Mouse (Mus musculus) forebrain, embryonic 13.5 days (tissue): Measurements from ENCODE around the gene Asna1. TPM values are rescaled to one million over a fixed set of nuclear protein-coding genes. Genes with fewer than 3 reads are reported as not detected.
A peak's percentile ranks its signal among the peaks of the same experiment; 100 is the strongest.

Experiments used
- ATAC-seq: fragments of 200-750 bp; cut with Nextera tagmentation; 2 replicates; pipeline ENCODE4 v1.8.0; 2017
- H3K27ac ChIP-seq: fragments of 300-500 bp; sonication (generic); 2 replicates; pipeline ENCODE4 v1.5.1; 2015; ENCODE audit warnings: inconsistent platforms, mild to moderate bottlenecking, moderate library complexity
- H3K27me3 ChIP-seq: fragments of 300-500 bp; sonication (generic); 2 replicates; pipeline ENCODE4 v1.6.1; 2015; ENCODE audit warnings: mild to moderate bottlenecking, inconsistent platforms
- H3K36me3 ChIP-seq: fragments of 300-500 bp; sonication (generic); 2 replicates; pipeline ENCODE4 v1.6.1; 2015; ENCODE audit warnings: mild to moderate bottlenecking, inconsistent platforms; ENCODE audit not compliant: poor library complexity, severe bottlenecking
- H3K4me1 ChIP-seq: fragments of 300-500 bp; sonication (generic); 2 replicates; pipeline ENCODE4 v1.6.1; 2015; ENCODE audit warnings: inconsistent platforms
- H3K4me2 ChIP-seq: fragments of 300-500 bp; sonication (generic); 2 replicates; pipeline ENCODE4 v1.6.1; 2015; ENCODE audit warnings: inconsistent platforms, mild to moderate bottlenecking, moderate library complexity
- H3K4me3 ChIP-seq: fragments of 300-500 bp; sonication (generic); 2 replicates; pipeline ENCODE4 v1.5.1; 2015; ENCODE audit warnings: mild to moderate bottlenecking, inconsistent platforms
- H3K9ac ChIP-seq: fragments of 300-500 bp; sonication (generic); 2 replicates; pipeline ENCODE4 v1.6.1; 2015; ENCODE audit warnings: mild to moderate bottlenecking, inconsistent platforms
- H3K9me3 ChIP-seq: fragments of 300-500 bp; sonication (generic); replicated peaks from 2 replicates; pipeline ENCODE4 v1.6.1; 2016; ENCODE audit warnings: inconsistent platforms
- WGBS: fragments of 180-500 bp; shearing (Covaris S2); methylation state at CpG from one replicate; pipeline ENCODE4 v1.1.7; 2015; 5-methylcytosine and 5-hydroxymethylcytosine counted together
- polyA plus RNA-seq: library from polyadenylated mRNA; unstranded; fragments of >200 nt; fragmentation: Nextera tagmentation; extraction: Ambion mirVana; gene quantifications from 2 replicates; pipeline ENCODE4 v1.2.1, GENCODE M21; 2015

The Asna1 gene
- polyA plus RNA-seq, 1 experiment from 2014 or later, result 166 TPM

DNA sequence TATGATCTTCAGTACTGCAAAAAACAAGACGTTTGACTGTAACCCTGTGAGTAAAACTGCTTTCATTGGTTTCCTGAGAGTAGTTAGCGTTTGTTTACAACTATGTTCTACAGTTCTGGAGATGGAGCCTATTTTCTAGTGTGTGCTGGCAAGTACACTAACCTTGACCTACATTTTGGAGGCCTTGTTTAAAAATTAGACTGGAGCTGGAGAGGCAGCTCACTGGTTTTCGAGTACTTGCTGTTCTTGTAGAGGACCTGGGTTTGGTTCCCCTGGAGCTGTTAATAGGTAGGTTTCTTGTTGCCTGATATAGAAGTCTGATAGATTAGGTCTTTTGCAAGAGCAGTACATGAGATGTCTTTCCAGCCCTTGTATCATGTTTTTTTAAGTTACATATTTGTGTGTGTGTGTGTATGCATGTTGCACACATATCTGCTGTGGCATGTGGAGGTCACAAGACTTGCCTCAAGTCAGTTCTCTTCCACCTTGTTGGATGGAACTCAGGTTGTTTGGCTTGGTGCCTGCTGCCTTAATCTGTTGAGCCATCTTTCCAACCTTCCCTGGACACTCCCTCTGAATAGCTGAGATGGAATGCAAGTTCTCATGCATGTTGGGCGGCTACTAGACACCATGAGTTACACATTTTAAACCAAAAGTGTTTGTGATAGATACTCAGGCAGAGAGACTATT, 7.7 kb upstream of the Asna1 start:
- no peak for ATAC-seq
- Histone ChIP-seq H3K27me3 (no peaks in the 10 kb centered on the region), H3K27ac (no peak overlapping the region), H3K9me3 (no peaks in the 10 kb centered on the region), H3K4me3 (no peak overlapping the region), H3K4me2 (no peak overlapping the region), H3K36me3 (peaks cover 48% of the 10 kb centered on the region), H3K4me1 (peaks cover 29% of the 10 kb centered on the region), H3K9ac (0 out of 2 replicates have a peak overlapping the region, but pooled peaks have one; percentile 8)
- 89% methylated on average over 4 of the region's 4 CpGs for WGBS

DNA sequence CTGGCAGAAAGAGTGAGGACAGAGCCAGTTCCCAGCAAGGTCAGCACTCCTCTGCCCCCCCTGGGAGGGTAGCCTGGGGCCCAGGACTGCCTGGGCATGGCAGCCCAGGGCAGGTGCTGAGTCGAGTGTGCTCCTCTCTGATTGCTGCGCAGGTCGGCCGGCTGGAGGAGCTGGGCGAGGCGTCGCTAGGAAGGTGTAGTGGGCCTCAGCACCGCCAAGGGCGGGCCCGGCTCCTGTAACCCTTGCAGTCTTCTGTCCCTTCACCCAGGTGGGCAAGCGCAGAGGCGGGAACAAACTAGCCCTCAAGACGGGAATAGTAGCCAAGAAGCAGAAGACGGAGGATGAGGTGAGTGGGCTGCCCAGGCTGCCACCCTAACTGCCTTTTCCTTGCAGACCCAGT, 4.2 kb upstream of the Asna1 start:
- Histone ChIP-seq H3K27ac (no peak overlapping the region), H3K9me3 (no peaks in the 10 kb centered on the region), H3K9ac (peak overlapping the region; percentile 100), H3K4me2 (peak overlapping the region; percentile 94), H3K27me3 (no peaks in the 10 kb centered on the region), H3K4me1 (peaks cover 32% of the 10 kb centered on the region), H3K4me3 (0 out of 2 replicates have a peak overlapping the region, but pooled peaks have one; percentile 99), H3K36me3 (peaks cover 48% of the 10 kb centered on the region)
- 91% methylated on average over 14 of the region's 14 CpGs for WGBS
- ATAC-seq, result no peak

DNA sequence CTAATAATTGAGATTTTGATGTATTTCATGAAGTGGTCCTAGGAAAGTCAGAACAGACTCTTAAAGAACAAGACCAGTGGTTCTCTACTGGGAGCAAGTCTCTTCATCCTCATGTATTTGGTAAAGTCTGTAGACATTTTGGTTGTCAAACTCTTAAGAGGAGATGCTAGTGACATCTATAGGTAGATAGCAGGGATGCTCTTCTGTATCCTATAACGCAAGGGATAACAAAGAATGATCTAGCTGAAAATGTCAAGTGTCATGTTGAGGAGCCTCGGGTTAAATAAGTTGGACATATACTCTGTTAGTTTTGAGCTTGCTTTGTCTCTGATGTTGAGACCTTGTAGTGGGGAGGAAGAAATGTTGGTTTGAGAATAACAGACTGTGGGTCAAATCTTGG, 2.8 kb upstream of the Asna1 start:
- Histone ChIP-seq H3K4me3 (peak overlapping the region; percentile 99), H3K36me3 (peaks cover 51% of the 10 kb centered on the region), H3K4me2 (peak overlapping the region; percentile 94), H3K27me3 (no peaks in the 10 kb centered on the region), H3K27ac (no peak overlapping the region), H3K9me3 (no peaks in the 10 kb centered on the region), H3K4me1 (peaks cover 40% of the 10 kb centered on the region), H3K9ac (peak overlapping the region; percentile 100)
- no peak for ATAC-seq
- 24% methylated on average over 2 of the region's 2 CpGs for WGBS

DNA sequence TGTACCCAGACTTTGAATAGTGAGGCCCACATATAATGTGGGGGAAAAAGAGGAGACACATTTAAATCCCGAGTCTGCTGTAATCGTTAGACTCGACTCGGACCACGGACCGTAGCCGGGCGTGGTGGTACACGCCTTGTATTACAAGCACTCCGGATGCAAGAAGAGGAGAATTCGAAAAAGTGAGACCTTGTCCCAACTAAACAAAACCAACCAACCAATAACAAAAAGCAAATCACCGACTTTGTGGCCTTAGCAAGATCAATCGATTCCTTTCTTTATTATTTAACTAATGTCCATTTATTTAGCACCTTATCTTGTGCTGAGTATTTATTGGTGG, 2.4 kb upstream of the Asna1 start:
- Histone ChIP-seq H3K27ac (peak overlapping the region; percentile 92), H3K4me1 (peaks cover 40% of the 10 kb centered on the region), H3K4me3 (peak overlapping the region; percentile 99), H3K9me3 (no peaks in the 10 kb centered on the region), H3K36me3 (peaks cover 51% of the 10 kb centered on the region), H3K27me3 (no peaks in the 10 kb centered on the region), H3K4me2 (peak overlapping the region; percentile 94), H3K9ac (peak overlapping the region; percentile 100)
- no peak for ATAC-seq
- WGBS, result 2% methylated on average over 13 of the region's 13 CpGs

GRCm38 (mm10) chr8:85026670-85027515, 1.8 kb upstream of the Asna1 start, which contains the start of gene Trir:
Gene Trir, plus strand, starts transcription at chr8:85026823.
- Histone ChIP-seq H3K4me2 (peak within 1 kb of the TSS; percentile 94), H3K27ac (peak within 1 kb of the TSS; percentile 92), H3K9me3 (no peaks in the 10 kb centered on the region), H3K9ac (peak within 1 kb of the TSS; percentile 100), H3K4me3 (peak within 1 kb of the TSS; percentile 99), H3K4me1 (peaks cover 40% of the 10 kb centered on the region), H3K27me3 (no peaks in the 10 kb centered on the region), H3K36me3 (peaks cover 51% of the 10 kb centered on the region)
- peak; percentile 80 for ATAC-seq
- WGBS, result under 1% methylated on average over 75 of the region's 75 CpGs

- no peak for ATAC-seq
- peaks cover 36% of the 10 kb centered on the region for H3K4me1 ChIP-seq
- H3K27ac ChIP-seq, result no peak overlapping the region
- no peaks in the 10 kb centered on the region for H3K27me3 ChIP-seq
- H3K4me2 ChIP-seq, result peak overlapping the region; percentile 94
- peaks cover 54% of the 10 kb centered on the region for H3K36me3 ChIP-seq
- H3K9ac ChIP-seq, result no peak overlapping the region; the same call in 1 of the 2 replicates
- H3K4me3 ChIP-seq, result peak overlapping the region; percentile 93
- WGBS, result 96% methylated on average over 3 of the region's 3 CpGs
- no peaks in the 10 kb centered on the region for H3K9me3 ChIP-seq
These were observed 1.2 kb downstream of the Asna1 start for GRCm38 (mm10) chr8:85023846-85024245.

DNA sequence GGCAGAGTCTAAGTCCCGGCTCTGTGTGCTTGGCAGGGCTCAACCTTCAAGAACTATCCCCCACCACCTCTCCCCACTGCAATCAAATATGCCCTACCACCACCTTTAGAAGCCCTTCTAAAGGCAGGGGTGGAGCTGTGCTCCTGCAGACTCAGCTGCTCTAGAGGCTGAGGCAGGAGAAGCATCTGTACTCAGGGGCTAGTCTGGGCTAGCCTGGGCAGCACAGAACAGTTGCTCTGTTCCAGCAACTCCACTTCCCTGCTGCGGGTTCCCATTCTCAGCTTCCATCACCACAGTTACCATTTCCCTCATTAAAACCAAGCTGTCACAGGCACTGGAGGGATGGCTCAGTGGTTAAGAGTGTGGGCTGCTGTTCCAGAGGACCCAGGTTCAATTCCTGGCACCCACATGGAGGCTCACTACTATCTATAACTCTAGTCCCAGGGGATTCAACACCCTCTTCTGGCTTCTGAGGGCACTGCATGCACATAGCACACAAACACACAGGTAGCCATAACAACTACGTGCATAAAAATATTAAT, 3.5 kb downstream of the Asna1 start:
- WGBS, result 91% methylated on average over 3 of the region's 3 CpGs
- H3K4me3 ChIP-seq, result no peak overlapping the region
- H3K9me3 ChIP-seq, result no peaks in the 10 kb centered on the region
- H3K27me3 ChIP-seq, result no peaks in the 10 kb centered on the region
- H3K36me3 ChIP-seq, result peaks cover 70% of the 10 kb centered on the region
- no peak overlapping the region for H3K9ac ChIP-seq
- H3K27ac ChIP-seq, result no peak overlapping the region
- no peak overlapping the region for H3K4me2 ChIP-seq
- ATAC-seq, result no peak
- H3K4me1 ChIP-seq, result peaks cover 23% of the 10 kb centered on the region

- Histone ChIP-seq H3K36me3 (peaks cover 50% of the 10 kb centered on the region), H3K9ac (no peak overlapping the region), H3K4me2 (no peak overlapping the region), H3K4me3 (no peak overlapping the region), H3K9me3 (no peaks in the 10 kb centered on the region), H3K27me3 (peaks cover 25% of the 10 kb centered on the region), H3K4me1 (no peaks in the 10 kb centered on the region), H3K27ac (no peak overlapping the region)
- no peak for ATAC-seq
- 17% methylated on average over 5 of the region's 5 CpGs for WGBS
These were observed 7.9 kb downstream of the Asna1 start for GRCm38 (mm10) chr8:85017209-85017608.

- no peak for ATAC-seq
- Histone ChIP-seq H3K27me3 (peaks cover 27% of the 10 kb centered on the region), H3K9me3 (no peaks in the 10 kb centered on the region), H3K4me3 (no peak overlapping the region), H3K36me3 (peaks cover 45% of the 10 kb centered on the region), H3K27ac (no peak overlapping the region), H3K9ac (no peak overlapping the region), H3K4me1 (no peaks in the 10 kb centered on the region), H3K4me2 (no peak overlapping the region)
- WGBS, result 68% methylated on average over 10 of the region's 10 CpGs
These were observed 8.4 kb downstream of the Asna1 start for GRCm38 (mm10) chr8:85016724-85017123.

- 93% methylated on average over 1 of the region's 2 CpGs for WGBS
- H3K9ac ChIP-seq, result peak within 1 kb of the TSS; percentile 62
These were observed 10.7 kb downstream of the Asna1 start, which contains the start of gene Best2 for GRCm38 (mm10) chr8:85014431-85014830. Gene Best2, minus strand, starts transcription at chr8:85014531.

DNA sequence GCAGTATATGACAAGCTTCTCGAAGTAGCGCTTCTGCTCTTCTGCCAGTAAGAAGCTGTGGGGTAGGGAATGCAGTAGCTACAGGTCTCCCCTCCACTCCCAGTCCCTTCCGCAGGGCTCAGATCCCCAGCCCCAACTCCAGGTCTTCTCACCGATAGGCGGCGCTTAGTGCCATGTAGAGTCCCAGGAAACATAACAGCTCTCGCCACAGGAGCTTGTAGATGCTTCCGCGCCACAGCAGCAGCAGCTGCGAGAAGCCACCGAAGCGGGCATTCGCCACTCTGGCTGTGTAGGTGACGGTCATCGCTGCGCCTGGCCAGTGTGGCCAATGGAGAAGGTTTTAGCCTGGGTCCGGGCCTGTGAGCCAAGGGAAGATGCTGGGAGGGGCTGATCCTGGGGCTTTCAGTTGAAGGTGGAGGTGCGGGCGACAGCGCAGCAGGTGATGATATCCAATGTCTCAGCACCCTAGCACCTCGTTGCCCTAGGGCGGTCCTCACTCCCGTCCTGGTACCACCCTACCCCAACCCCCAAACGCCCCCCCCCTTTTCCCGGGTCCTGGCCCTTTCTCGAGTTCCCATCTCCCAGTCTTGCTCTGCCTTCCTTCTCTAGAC, 11.7 kb downstream of the Asna1 start:
- no peaks in the 10 kb centered on the region; the same call in 1 of the 2 replicates for H3K9me3 ChIP-seq
- 6% methylated on average over 26 of the region's 26 CpGs for WGBS
- peaks cover 53% of the 10 kb centered on the region for H3K27me3 ChIP-seq
- peak overlapping the region; percentile 62 for H3K9ac ChIP-seq
- H3K27ac ChIP-seq, result no peak overlapping the region
- H3K4me3 ChIP-seq, result peak overlapping the region; percentile 36
- H3K4me1 ChIP-seq, result no peaks in the 10 kb centered on the region
- H3K36me3 ChIP-seq, result peaks cover 11% of the 10 kb centered on the region
- peak overlapping the region; percentile 72 for H3K4me2 ChIP-seq
- peak; percentile 81 for ATAC-seq

More at GRCm38 (mm10) chr8:85014431-85014830, 10.7 kb downstream of the Asna1 start, which contains the start of gene Best2:
- Histone ChIP-seq H3K27me3 (peaks cover 43% of the 10 kb centered on the region), H3K4me1 (no peaks in the 10 kb centered on the region), H3K4me3 (peak within 1 kb of the TSS; percentile 36), H3K36me3 (peaks cover 22% of the 10 kb centered on the region), H3K9me3 (no peaks in the 10 kb centered on the region; the same call in 1 of the 2 replicates), H3K27ac (no peak within 1 kb of the TSS), H3K4me2 (peak within 1 kb of the TSS; percentile 72)
- ATAC-seq, result no peak
